Mouse (Mus musculus) intestine, postnatal 0 days (tissue): ENCODE measurements around the gene Lpin2. TPM values are rescaled to one million over a fixed set of nuclear protein-coding genes. Genes with fewer than 3 reads are reported as not detected.

Source experiments
- ATAC-seq: fragments of 200-750 bp; cut with Nextera tagmentation; 2 replicates; pipeline ENCODE4 v1.8.0; 2017; ENCODE audit warnings: mild to moderate bottlenecking, moderate TSS enrichment, moderate library complexity
- H3K27ac ChIP-seq: fragments of 300-500 bp; sonication (generic); 2 replicates; pipeline ENCODE4 v1.5.1; 2014; ENCODE audit warnings: mild to moderate bottlenecking, low read depth, low read length, moderate library complexity
- H3K27me3 ChIP-seq: fragments of 300-500 bp; sonication (generic); replicated peaks from 2 replicates; pipeline ENCODE4 v1.6.1; 2014; ENCODE audit warnings: low read length, mixed read lengths; ENCODE audit not compliant: control insufficient read depth, insufficient read depth
- H3K36me3 ChIP-seq: fragments of 300-500 bp; sonication (generic); 2 replicates; pipeline ENCODE4 v1.6.1; 2014; ENCODE audit warnings: mild to moderate bottlenecking, moderate library complexity; ENCODE audit not compliant: control insufficient read depth, insufficient read depth
- H3K4me1 ChIP-seq: fragments of 300-500 bp; sonication (generic); replicated peaks from 2 replicates; pipeline ENCODE4 v1.6.1; 2014; ENCODE audit warnings: antibody characterized with exemption, low read length, mixed read lengths; ENCODE audit not compliant: control insufficient read depth, insufficient read depth
- H3K4me2 ChIP-seq: fragments of 300-500 bp; sonication (generic); replicated peaks from 2 replicates; pipeline ENCODE4 v1.6.1; 2014; ENCODE audit warnings: low read depth, mild to moderate bottlenecking, moderate library complexity
- H3K4me3 ChIP-seq: fragments of 300-500 bp; sonication (generic); 2 replicates; pipeline ENCODE4 v1.5.1; 2014; ENCODE audit warnings: low read depth, low read length
- H3K9ac ChIP-seq: fragments of 300-500 bp; sonication (generic); 2 replicates; pipeline ENCODE4 v1.6.1; 2014; ENCODE audit warnings: mild to moderate bottlenecking, low read depth, low read length
- H3K9me3 ChIP-seq: fragments of 300-500 bp; sonication (generic); 2 replicates; pipeline ENCODE4 v1.6.1; 2016; ENCODE audit warnings: mixed run types; ENCODE audit not compliant: control insufficient read depth
- CTCF ChIP-seq: sonication (generic); IDR thresholded peaks from 2 replicates; pipeline ENCODE4 v1.5.1; 2016; ENCODE audit warnings: low read depth, mild to moderate bottlenecking, control low read depth, antibody characterized with exemption, moderate library complexity
- WGBS: fragments of 180-500 bp; shearing (Covaris S2); extraction: QIAGEN DNeasy Blood & Tissue Kit; methylation state at CpG from one replicate; pipeline ENCODE4 v1.1.7; 2014; 5-methylcytosine and 5-hydroxymethylcytosine counted together
- polyA plus RNA-seq: library from polyadenylated mRNA; unstranded; fragments of >200 nt; fragmentation: Nextera tagmentation; extraction: Ambion mirVana; gene quantifications from 2 replicates; pipeline ENCODE4 v1.2.1, GENCODE M21; 2015

The Lpin2 gene
- polyA plus RNA-seq, 1 experiment from 2014 or later, result 22.2 TPM

GRCm38 (mm10) chr17:71250819-71251600 is 68.7 kb downstream of the Lpin2 start:
- Histone ChIP-seq H3K27ac (no peak overlapping the region; the same call in 1 of the 2 replicates), H3K4me1 (no peaks in the 10 kb centered on the region), H3K4me3 (no peak overlapping the region), H3K27me3 (no peaks in the 10 kb centered on the region), H3K4me2 (no peak overlapping the region), H3K36me3 (peaks cover 38% of the 10 kb centered on the region), H3K9me3 (no peaks in the 10 kb centered on the region), H3K9ac (no peak overlapping the region)
- WGBS, result 77% methylated on average over 16 of the region's 16 CpGs
- no peak for TF ChIP-seq CTCF
- ATAC-seq, result peak; percentile 61

GRCm38 (mm10) chr17:71251601-71252001 is 69.2 kb downstream of the Lpin2 start:
- ATAC-seq, result no peak

GRCm38 (mm10) chr17:71252101-71252500 is 69.7 kb downstream of the Lpin2 start:
- H3K27ac ChIP-seq, result no peak overlapping the region
- WGBS, result 87% methylated on average over 9 of the region's 9 CpGs
- no peak overlapping the region for H3K4me3 ChIP-seq
- no peak overlapping the region for H3K9ac ChIP-seq
- no peaks in the 10 kb centered on the region for H3K9me3 ChIP-seq
- TF ChIP-seq CTCF, result no peak
- no peaks in the 10 kb centered on the region for H3K4me1 ChIP-seq
- no peak overlapping the region for H3K4me2 ChIP-seq
- ATAC-seq, result no peak
- H3K36me3 ChIP-seq, result peaks cover 27% of the 10 kb centered on the region
- no peaks in the 10 kb centered on the region for H3K27me3 ChIP-seq

More at GRCm38 (mm10) chr17:71251601-71252001, 69.2 kb downstream of the Lpin2 start:
- H3K9me3 ChIP-seq, result no peaks in the 10 kb centered on the region
- TF ChIP-seq CTCF, result no peak
- H3K27me3 ChIP-seq, result no peaks in the 10 kb centered on the region
- H3K4me3 ChIP-seq, result no peak overlapping the region
- H3K27ac ChIP-seq, result no peak overlapping the region
- no peak overlapping the region for H3K4me2 ChIP-seq
- H3K4me1 ChIP-seq, result no peaks in the 10 kb centered on the region
- peaks cover 32% of the 10 kb centered on the region for H3K36me3 ChIP-seq
- no peak overlapping the region for H3K9ac ChIP-seq
- WGBS, result 65% methylated on average over 6 of the region's 6 CpGs

DNA sequence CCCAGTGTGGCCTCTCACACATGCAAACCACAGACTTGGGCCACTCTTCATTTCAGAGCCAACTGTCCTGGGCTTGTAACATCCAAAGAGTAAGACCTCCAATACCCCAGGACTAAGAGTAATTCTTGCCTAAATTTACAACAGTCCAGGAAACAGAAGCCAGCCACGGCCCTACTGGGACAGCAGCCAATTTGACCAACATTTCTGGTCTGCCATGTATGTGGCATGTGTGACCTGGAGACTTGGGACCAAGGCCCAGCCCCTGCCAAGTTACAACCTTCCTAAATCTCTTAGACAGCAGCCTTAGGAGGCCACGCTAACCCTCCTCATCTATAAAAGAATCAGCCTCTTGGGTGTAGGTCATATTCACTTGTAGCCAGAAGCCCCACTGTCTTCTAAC is 71.0 kb downstream of the Lpin2 start:
- no peak for ATAC-seq
- H3K9me3 ChIP-seq, result no peaks in the 10 kb centered on the region
- H3K27me3 ChIP-seq, result no peaks in the 10 kb centered on the region
- 91% methylated on average over 2 of the region's 2 CpGs for WGBS
- TF ChIP-seq CTCF, result no peak
- no peak overlapping the region for H3K4me3 ChIP-seq
- H3K27ac ChIP-seq, result no peak overlapping the region
- no peaks in the 10 kb centered on the region for H3K4me1 ChIP-seq
- peaks cover 14% of the 10 kb centered on the region for H3K36me3 ChIP-seq
- H3K4me2 ChIP-seq, result no peak overlapping the region
- no peak overlapping the region for H3K9ac ChIP-seq

- H3K27ac ChIP-seq, result no peak overlapping the region
- no peaks in the 10 kb centered on the region for H3K4me1 ChIP-seq
- no peak for TF ChIP-seq CTCF
- no peak overlapping the region for H3K9ac ChIP-seq
- no peak for ATAC-seq
- H3K4me2 ChIP-seq, result no peak overlapping the region
- no peaks in the 10 kb centered on the region for H3K27me3 ChIP-seq
- H3K4me3 ChIP-seq, result no peak overlapping the region
- peaks cover 7% of the 10 kb centered on the region for H3K36me3 ChIP-seq
- 81% methylated on average over 5 of the region's 5 CpGs for WGBS
- H3K9me3 ChIP-seq, result no peaks in the 10 kb centered on the region
Measured at GRCm38 (mm10) chr17:71254106-71254505, 71.7 kb downstream of the Lpin2 start.

DNA sequence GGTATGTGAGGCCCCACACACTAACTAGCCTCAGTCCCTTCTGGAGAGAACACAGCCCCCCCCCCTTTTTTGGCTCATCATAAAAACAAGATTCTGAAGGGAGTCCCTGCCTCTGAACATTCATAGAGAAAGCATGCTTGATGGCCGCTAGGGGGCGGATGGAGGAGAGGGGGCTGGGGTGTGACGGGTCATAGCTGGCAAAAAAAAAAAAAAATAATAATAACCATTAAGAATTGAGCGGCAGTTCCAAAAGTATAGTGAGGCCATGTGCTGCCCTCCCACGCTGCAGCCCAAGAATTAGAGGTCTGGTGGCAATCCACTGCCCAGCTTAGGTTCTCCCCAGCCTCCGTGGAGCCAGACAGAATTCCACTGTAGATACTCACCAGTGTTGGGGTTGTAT is 72.4 kb downstream of the Lpin2 start:
- no peak overlapping the region for H3K4me2 ChIP-seq
- no peak overlapping the region for H3K27ac ChIP-seq
- TF ChIP-seq CTCF, result peak; percentile 68
- ATAC-seq, result no peak
- no peak overlapping the region for H3K4me3 ChIP-seq
- no peaks in the 10 kb centered on the region for H3K4me1 ChIP-seq
- no peaks in the 10 kb centered on the region for H3K27me3 ChIP-seq
- 50% methylated on average over 6 of the region's 6 CpGs for WGBS
- no peaks in the 10 kb centered on the region for H3K9me3 ChIP-seq
- peaks cover 6% of the 10 kb centered on the region for H3K36me3 ChIP-seq
- H3K9ac ChIP-seq, result no peak overlapping the region
